Mouse (Mus musculus) MEL (cell line): ENCODE data around the gene Cdkn2aipnl. TPM values are rescaled to one million over a fixed set of nuclear protein-coding genes. Genes with fewer than 3 reads are reported as not detected.
A peak's percentile ranks its signal among the peaks of the same experiment; 100 is the strongest.

Source experiments
- DNase-seq: peaks from one replicate; pipeline ENCODE4 v3.0.0; 2011; ENCODE audit warnings: low read depth, low spot score
- H3K27ac ChIP-seq: 2 replicates; pipeline ENCODE4 v1.5.1; 2012; ENCODE audit warnings: low read depth, mild to moderate bottlenecking, control low read depth, low read length, moderate library complexity; ENCODE audit not compliant: control insufficient read depth
- H3K27me3 ChIP-seq, 2 experiments: fragments of 150-350 bp in 1 of 2; sonication (generic) in 1 of 2; 2 replicates each; pipeline ENCODE4 v1.6.1; 2012; ENCODE audit warnings: low read length in 2 of 2, mild to moderate bottlenecking in 2 of 2, improper control_type of control experiment in 1 of 2, moderate library complexity in 1 of 2; ENCODE audit not compliant: insufficient read depth in 2 of 2, control insufficient read depth in 1 of 2
- H3K36me3 ChIP-seq, 2 experiments: 2 replicates each; pipeline ENCODE4 v1.6.1; 2012 to 2014; ENCODE audit warnings: low read length in 2 of 2, improper control_type of control experiment in 1 of 2, inconsistent platforms in 1 of 2, mild to moderate bottlenecking in 1 of 2; ENCODE audit not compliant: insufficient read depth in 2 of 2, control insufficient read depth in 1 of 2
- H3K4me1 ChIP-seq, 2 experiments: fragments of 150-350 bp in 1 of 2; sonication (generic) in 1 of 2; 2 replicates each; pipeline ENCODE4 v1.6.1; 2012; ENCODE audit warnings: low read length in 2 of 2, improper control_type of control experiment in 1 of 2, mild to moderate bottlenecking in 1 of 2; ENCODE audit not compliant: insufficient read depth in 2 of 2, control insufficient read depth in 1 of 2
- H3K4me3 ChIP-seq, 2 experiments: fragments of 150-350 bp in 1 of 2; sonication (generic) in 1 of 2; 2 replicates each; pipeline ENCODE4 v1.5.1; 2012; ENCODE audit warnings: low read depth in 2 of 2, low read length in 2 of 2, mild to moderate bottlenecking in 2 of 2, moderate library complexity in 2 of 2, control low read depth in 1 of 2, improper control_type of control experiment in 1 of 2; ENCODE audit not compliant: control insufficient read depth in 1 of 2, insufficient read depth in 1 of 2
- H3K79me2 ChIP-seq: 2 replicates; pipeline ENCODE4 v1.6.1; 2012; ENCODE audit warnings: mild to moderate bottlenecking, low read length, moderate library complexity; ENCODE audit not compliant: control insufficient read depth, poor library complexity, insufficient read depth
- H3K9ac ChIP-seq: 2 replicates; pipeline ENCODE4 v1.6.1; 2012; ENCODE audit warnings: low read depth, mild to moderate bottlenecking, control low read depth, low read length, moderate library complexity; ENCODE audit not compliant: control insufficient read depth, poor library complexity, severe bottlenecking
- H3K9me3 ChIP-seq: fragments of 150-350 bp; sonication (generic); replicated peaks from 2 replicates; pipeline ENCODE4 v1.6.1; 2012; ENCODE audit warnings: mild to moderate bottlenecking, low read length, improper control_type of control experiment, moderate library complexity; ENCODE audit not compliant: insufficient read depth
- CHD2 ChIP-seq: IDR thresholded peaks from 2 replicates; pipeline ENCODE4 v1.6.1; 2011; ENCODE audit warnings: low read length, improper control_type of control experiment
- CTCF ChIP-seq, 3 experiments: IDR thresholded peaks in 2 of 3; conservative IDR thresholded peaks in 1 of 3; 2 replicates each; pipeline ENCODE4 v1.5.1; 2011 to 2012; ENCODE audit warnings: low read length in 3 of 3, low read depth in 2 of 3, mild to moderate bottlenecking in 2 of 3, improper control_type of control experiment in 1 of 3, inconsistent platforms in 1 of 3, mixed read lengths in 1 of 3, moderate library complexity in 1 of 3; ENCODE audit not compliant: control insufficient read depth in 1 of 3, insufficient read depth in 1 of 3, poor library complexity in 1 of 3, severe bottlenecking in 1 of 3
- GABPA ChIP-seq: IDR thresholded peaks from 2 replicates; pipeline ENCODE4 v1.6.1; 2012; ENCODE audit warnings: low read depth, mild to moderate bottlenecking, inconsistent platforms, low read length, improper control_type of control experiment, moderate library complexity
- GATA1 ChIP-seq: IDR thresholded peaks from 2 replicates; pipeline ENCODE4 v1.6.1; 2011; ENCODE audit warnings: low read depth, low read length, improper control_type of control experiment
- JUND ChIP-seq: IDR thresholded peaks from 2 replicates; pipeline ENCODE4 v1.6.1; 2011; ENCODE audit warnings: low read depth, mild to moderate bottlenecking, improper control_type of control experiment, low read length
- KAT2A ChIP-seq: conservative IDR thresholded peaks from 2 replicates; pipeline ENCODE4 v1.6.1; 2012; ENCODE audit warnings: low read depth, low read length, improper control_type of control experiment, inconsistent platforms
- MAFK ChIP-seq: IDR thresholded peaks from 2 replicates; pipeline ENCODE4 v1.6.1; 2011; ENCODE audit warnings: low read depth, mild to moderate bottlenecking, low read length, improper control_type of control experiment, borderline replicate concordance
- MAX ChIP-seq: IDR thresholded peaks from 2 replicates; pipeline ENCODE4 v1.6.1; 2011; ENCODE audit warnings: low read length, improper control_type of control experiment
- MAZ ChIP-seq: IDR thresholded peaks from 2 replicates; pipeline ENCODE4 v1.6.1; 2012; ENCODE audit warnings: low read depth, mild to moderate bottlenecking, inconsistent platforms, low read length, improper control_type of control experiment
- MXI1 ChIP-seq: IDR thresholded peaks from 2 replicates; pipeline ENCODE4 v1.6.1; 2011; ENCODE audit warnings: mild to moderate bottlenecking, low read depth, low read length, improper control_type of control experiment
- MYC ChIP-seq: IDR thresholded peaks from 2 replicates; pipeline ENCODE4 v1.6.1; 2011; ENCODE audit warnings: low read depth, mild to moderate bottlenecking, low read length, improper control_type of control experiment, moderate library complexity
- NELFE ChIP-seq: IDR thresholded peaks from 2 replicates; pipeline ENCODE4 v1.6.1; 2011; ENCODE audit warnings: low read depth, low read length, improper control_type of control experiment
- NRF1 ChIP-seq: IDR thresholded peaks from 2 replicates; pipeline ENCODE4 v1.6.1; 2014; ENCODE audit warnings: low read depth, mild to moderate bottlenecking, inconsistent platforms, low read length, improper control_type of control experiment, moderate library complexity; ENCODE audit not compliant: poor library complexity, insufficient read depth, severe bottlenecking
- POLR2AphosphoS2 ChIP-seq: IDR thresholded peaks from 2 replicates; pipeline ENCODE4 v1.6.1; 2011; ENCODE audit warnings: low read length, improper control_type of control experiment
- POLR2AphosphoS5 ChIP-seq: IDR thresholded peaks from 2 replicates; pipeline ENCODE4 v1.6.1; 2012; ENCODE audit warnings: low read depth, borderline replicate concordance, mild to moderate bottlenecking, inconsistent platforms, low read length, moderate library complexity, mixed read lengths
- RAD21 ChIP-seq: IDR thresholded peaks from 2 replicates; pipeline ENCODE4 v1.6.1; 2011; ENCODE audit warnings: mild to moderate bottlenecking, low read depth, low read length, improper control_type of control experiment
- SMC3 ChIP-seq: IDR thresholded peaks from 2 replicates; pipeline ENCODE4 v1.6.1; 2011; ENCODE audit warnings: low read depth, low read length, improper control_type of control experiment
- TAL1 ChIP-seq: IDR thresholded peaks from 2 replicates; pipeline ENCODE4 v1.6.1; 2012; ENCODE audit warnings: mild to moderate bottlenecking, inconsistent platforms, low read length, moderate library complexity, mixed read lengths
- TBP ChIP-seq: IDR thresholded peaks from 2 replicates; pipeline ENCODE4 v1.8.0; 2011; ENCODE audit warnings: low read depth, low read length, improper control_type of control experiment
- TCF12 ChIP-seq: IDR thresholded peaks from 2 replicates; pipeline ENCODE4 v1.6.1; 2014; ENCODE audit warnings: low read depth, mild to moderate bottlenecking, inconsistent platforms, low read length, improper control_type of control experiment, moderate library complexity
- UBTF ChIP-seq: IDR thresholded peaks from 2 replicates; pipeline ENCODE4 v1.6.1; 2012; ENCODE audit warnings: low read depth, mild to moderate bottlenecking, inconsistent platforms, low read length, improper control_type of control experiment, moderate library complexity, borderline replicate concordance; ENCODE audit not compliant: insufficient read depth
- USF1 ChIP-seq: IDR thresholded peaks from 2 replicates; pipeline ENCODE4 v1.6.1; 2014; ENCODE audit warnings: low read depth, mild to moderate bottlenecking, inconsistent platforms, low read length, improper control_type of control experiment, moderate library complexity
- USF2 ChIP-seq, 2 experiments: IDR thresholded peaks; 2 replicates each; pipeline ENCODE4 v1.6.1; 2011 to 2012; ENCODE audit warnings: improper control_type of control experiment in 2 of 2, low read length in 2 of 2, borderline replicate concordance in 1 of 2, inconsistent platforms in 1 of 2, low read depth in 1 of 2, mild to moderate bottlenecking in 1 of 2; ENCODE audit not compliant: insufficient read depth in 1 of 2
- ZKSCAN1 ChIP-seq: IDR thresholded peaks from 2 replicates; pipeline ENCODE4 v1.6.1; 2012; ENCODE audit warnings: low read depth, mild to moderate bottlenecking, inconsistent platforms, low read length, improper control_type of control experiment, moderate library complexity
- ZMIZ1 ChIP-seq: IDR thresholded peaks from 2 replicates; pipeline ENCODE4 v1.6.1; 2012; ENCODE audit warnings: low read depth, mild to moderate bottlenecking, inconsistent platforms, low read length, improper control_type of control experiment, moderate library complexity
- ZNF384 ChIP-seq: IDR thresholded peaks from 2 replicates; pipeline ENCODE4 v1.6.1; 2012; ENCODE audit warnings: low read depth, mild to moderate bottlenecking, inconsistent platforms, low read length, improper control_type of control experiment
- polyA plus RNA-seq, 2 experiments: library from polyadenylated mRNA; stranded (reverse) in 1 of 2; unstranded in 1 of 2; fragments of >175 nt in 1 of 2; fragments of >200 nt in 1 of 2; gene quantifications; 2 replicates each; pipeline versions ENCODE4 v1.2.1 to v1.2.4; 2012; ENCODE audit warnings: low replicate concordance in 2 of 2, low read depth in 1 of 2; ENCODE audit not compliant: insufficient read length in 2 of 2, insufficient read depth in 1 of 2, missing spikeins in 1 of 2
- total RNA-seq: library from RNA; depleted of rRNA; stranded (reverse); fragments of 300-350 nt; gene quantifications from 2 replicates; pipeline ENCODE4 v1.2.3, GENCODE M21; 2012

Cdkn2aipnl gene
- total and polyA plus RNA-seq, 3 experiments, result 74.5 to 111 TPM; not detected in 1

GRCm38 (mm10) chr11:52000290-52000962 is 33.0 kb downstream of the Cdkn2aipnl start, which contains the start of gene Ube2b (continued):
- peak; percentile 98 for TF ChIP-seq USF1
- TF ChIP-seq NRF1, result peak; percentile 46; the same call in 1 of the 2 replicates
- no peak for TF ChIP-seq GABPA
- no peak for TF ChIP-seq SMC3
- TF ChIP-seq GATA1, result no peak
- no peak for TF ChIP-seq RAD21
- no peak for TF ChIP-seq CTCF (IDR thresholded peaks at IDR 0.05 in 2 of 3, conservative IDR thresholded peaks at IDR 0.05 in 1 of 3; ENCODE audit: control insufficient read depth in 1 of 3, insufficient read depth in 1 of 3, low read depth in 2 of 3, low read length in 3 of 3, poor library complexity in 1 of 3, severe bottlenecking in 1 of 3)
- no peak for TF ChIP-seq TAL1
- peak; percentile 75 for TF ChIP-seq ZMIZ1
- peak; percentile 74 for TF ChIP-seq NELFE
- TF ChIP-seq MAFK, result no peak
- TF ChIP-seq ZNF384, result peak; percentile 42
- no peak for TF ChIP-seq JUND
- TF ChIP-seq MYC, result peak; percentile 93
- peak; percentile 99 to 100 for TF ChIP-seq USF2 (IDR thresholded peaks at IDR 0.05; ENCODE audit: borderline replicate concordance in 1 of 2, insufficient read depth in 1 of 2, low read depth in 1 of 2, low read length in 2 of 2)
- TF ChIP-seq MXI1, result peak; percentile 95
- peak; percentile 98 for TF ChIP-seq MAZ
- TF ChIP-seq UBTF, result no peak
- TF ChIP-seq TBP, result peak; percentile 32
- TF ChIP-seq KAT2A, result no peak; the same call in 1 of the 2 replicates
- peak; percentile 76 for TF ChIP-seq TCF12
- TF ChIP-seq CHD2, result no peak

DNA sequence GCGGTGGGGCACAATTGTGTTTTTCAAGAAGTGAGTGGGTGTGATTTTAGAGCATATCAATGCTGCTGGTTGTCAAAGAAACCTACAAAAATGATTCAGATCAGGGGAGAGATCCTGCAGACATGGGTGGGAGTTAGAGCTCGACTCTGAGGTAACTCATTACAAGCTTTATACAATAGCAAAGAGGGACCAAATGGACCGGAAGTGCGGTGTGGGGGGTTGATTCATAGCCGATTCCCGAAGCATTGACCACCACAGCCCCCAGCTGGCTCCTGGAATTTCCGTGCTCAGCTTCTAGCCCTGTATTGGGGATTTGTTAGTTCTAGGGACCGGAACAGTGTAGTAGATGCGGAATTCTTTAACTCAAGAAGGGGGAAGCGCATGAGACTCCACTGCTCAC is 33.9 kb downstream of the Cdkn2aipnl start:
- TF ChIP-seq POLR2AphosphoS2, result no peak
- no peak for TF ChIP-seq NELFE
- no peak for TF ChIP-seq MYC
- TF ChIP-seq UBTF, result no peak
- no peak for TF ChIP-seq GATA1
- TF ChIP-seq RAD21, result no peak
- no peak for TF ChIP-seq USF2 (IDR thresholded peaks at IDR 0.05; ENCODE audit: borderline replicate concordance in 1 of 2, insufficient read depth in 1 of 2, low read depth in 1 of 2, low read length in 2 of 2)
- TF ChIP-seq ZKSCAN1, result no peak
- no peak for TF ChIP-seq CHD2
- TF ChIP-seq MAFK, result no peak
- TF ChIP-seq TBP, result no peak
- TF ChIP-seq POLR2AphosphoS5, result no peak
- TF ChIP-seq MAX, result no peak
- no peak for TF ChIP-seq ZNF384
- no peak for TF ChIP-seq CTCF (IDR thresholded peaks at IDR 0.05 in 2 of 3, conservative IDR thresholded peaks at IDR 0.05 in 1 of 3; ENCODE audit: control insufficient read depth in 1 of 3, insufficient read depth in 1 of 3, low read depth in 2 of 3, low read length in 3 of 3, poor library complexity in 1 of 3, severe bottlenecking in 1 of 3)
- no peak for TF ChIP-seq USF1
- DNase-seq, result no peak
- Histone ChIP-seq H3K36me3 (peaks cover 0 to 31% of the 10 kb centered on the region in 2 experiments), H3K4me1 (peaks cover 2 to 10% of the 10 kb centered on the region in 2 experiments; a peak in 3 of 4 replicates), H3K9ac (no peak overlapping the region), H3K4me3 (no peak overlapping the region), H3K79me2 (peaks cover 24% of the 10 kb centered on the region), H3K27me3 (no peaks in the 10 kb centered on the region), H3K9me3 (no peaks in the 10 kb centered on the region), H3K27ac (no peak overlapping the region)
